12 mouse cellular contexts compared by ENCODE assay signal in genomic region chr8:11361546-11362277, GRCm38 (mm10). TPM values are rescaled to one million over a fixed set of nuclear protein-coding genes. Genes with fewer than 3 reads are reported as not detected.
DNase-seq lines count a peak whose midpoint lies in the region; ATAC-seq lines count a peak whose summit lies in the region.
"Had no signal": no experiment of that assay in that cellular context is flagged by ENCODE, and none has a peak within 500 bp of the region (broad histone marks: within the 10 kb centered on the region; RNA-seq: fewer than 3 reads in every experiment).

No protein-coding gene starts in this region.

- 66% methylated on average over 9 of the region's 9 CpGs for WGBS in heart, embryonic 16.5 days
- WGBS in embryonic facial prominence, embryonic 11.5 days, result 57% methylated on average over 9 of the region's 9 CpGs
- WGBS in forebrain, embryonic 15.5 days, result 65% methylated on average over 9 of the region's 9 CpGs
- 66% methylated on average over 9 of the region's 9 CpGs for WGBS in midbrain, embryonic 12.5 days

- H3K9ac ChIP-seq in heart, embryonic 16.5 days (ENCODE audit: low read length), result no peak overlapping the region
- no peak overlapping the region for H3K9ac ChIP-seq in embryonic facial prominence, embryonic 11.5 days (replicated peaks; ENCODE audit: low read length)
- H3K9ac ChIP-seq in forebrain, embryonic 15.5 days (replicated peaks), result no peak overlapping the region
- H3K9ac ChIP-seq in midbrain, embryonic 12.5 days (replicated peaks), result no peak overlapping the region

- H3K4me3 ChIP-seq in heart, embryonic 16.5 days (ENCODE audit: low read length), result no peak overlapping the region
- H3K4me3 ChIP-seq in embryonic facial prominence, embryonic 11.5 days (ENCODE audit: low read depth, low read length), result no peak overlapping the region
- no peak overlapping the region for H3K4me3 ChIP-seq in forebrain, embryonic 15.5 days
- no peak overlapping the region for H3K4me3 ChIP-seq in midbrain, embryonic 12.5 days

- H3K4me2 ChIP-seq in heart, embryonic 16.5 days (ENCODE audit: low read depth, low read length), result no peak overlapping the region
- H3K4me2 ChIP-seq in embryonic facial prominence, embryonic 11.5 days (ENCODE audit: low read depth, low read length), result no peak overlapping the region
- H3K4me2 ChIP-seq in forebrain, embryonic 15.5 days (replicated peaks), result no peak overlapping the region
- 0 out of 2 replicates have a peak overlapping the region, but pooled peaks have one; percentile 2 for H3K4me2 ChIP-seq in midbrain, embryonic 12.5 days (replicated peaks)

- peaks cover 56% of the 10 kb centered on the region for H3K4me1 ChIP-seq in heart, embryonic 16.5 days (ENCODE audit: control insufficient read depth, insufficient read depth, low read length)
- peaks cover 15% of the 10 kb centered on the region for H3K4me1 ChIP-seq in embryonic facial prominence, embryonic 11.5 days (ENCODE audit: control insufficient read depth, insufficient read depth, low read length)
- H3K4me1 ChIP-seq in forebrain, embryonic 15.5 days, result peaks cover 20% of the 10 kb centered on the region
- peaks cover 31% of the 10 kb centered on the region for H3K4me1 ChIP-seq in midbrain, embryonic 12.5 days

- no peaks in the 10 kb centered on the region for H3K9me3 ChIP-seq in heart, embryonic 16.5 days (replicated peaks; ENCODE audit: control insufficient read depth, low read length)
- H3K9me3 ChIP-seq in embryonic facial prominence, embryonic 11.5 days (replicated peaks; ENCODE audit: control insufficient read depth, low read length), result no peaks in the 10 kb centered on the region
- H3K9me3 ChIP-seq in forebrain, embryonic 15.5 days, result no peaks in the 10 kb centered on the region
- H3K9me3 ChIP-seq in midbrain, embryonic 12.5 days, result no peaks in the 10 kb centered on the region

- intact Hi-C loops in heart, postnatal 10 days (cut with DNase I), result no loop called here

- DNase-seq in heart, postnatal 10 days, result no peak
- DNase-seq in embryonic facial prominence, embryonic 11.5 days (ENCODE audit: low spot score), result no peak
- no peak for DNase-seq in retina, embryonic 14.5 days (ENCODE audit: low spot score)
- DNase-seq in spleen, postnatal 36 days (ENCODE audit: low spot score in 2 of 2), result no peak
- no peak for DNase-seq in ovary, postnatal 14 days (ENCODE audit: low spot score)
- DNase-seq: gastrocnemius, postnatal 36 days; lung, adult 18-20 months; thymus, adult 2 months had no signal

- no peaks in the 10 kb centered on the region for H3K36me3 ChIP-seq in heart, embryonic 16.5 days (ENCODE audit: control insufficient read depth, insufficient read depth)
- no peaks in the 10 kb centered on the region for H3K36me3 ChIP-seq in embryonic facial prominence, embryonic 11.5 days (replicated peaks; ENCODE audit: control insufficient read depth, insufficient read depth, low read depth, low read length)
- no peaks in the 10 kb centered on the region for H3K36me3 ChIP-seq in forebrain, embryonic 15.5 days
- no peaks in the 10 kb centered on the region for H3K36me3 ChIP-seq in midbrain, embryonic 12.5 days

- H3K27ac ChIP-seq in heart, embryonic 16.5 days (ENCODE audit: low read length), result peak overlapping the region; percentile 40
- peak overlapping the region; percentile 14 for H3K27ac ChIP-seq in embryonic facial prominence, embryonic 11.5 days (replicated peaks; ENCODE audit: low read depth, low read length)
- 0 out of 2 replicates have a peak overlapping the region, but pooled peaks have one; percentile 12 for H3K27ac ChIP-seq in forebrain, embryonic 15.5 days (replicated peaks)
- H3K27ac ChIP-seq in midbrain, embryonic 12.5 days (replicated peaks), result 0 out of 2 replicates have a peak overlapping the region, but pooled peaks have one; percentile 49

- ATAC-seq in heart, embryonic 16.5 days (replicated peaks; ENCODE audit: extremely low read depth, insufficient read depth, low FRiP score), result no peak
- ATAC-seq in embryonic facial prominence, embryonic 11.5 days (replicated peaks; ENCODE audit: insufficient number of reproducible peaks, low FRiP score, low TSS enrichment, low read depth), result 0 out of 2 replicates have a peak, but pooled peaks have one; percentile 34
- peak; percentile 58 for ATAC-seq in forebrain, embryonic 15.5 days (replicated peaks)
- ATAC-seq in midbrain, embryonic 12.5 days (ENCODE audit: low FRiP score, low read depth), result 0 out of 2 replicates have a peak, but pooled peaks have one; percentile 49
- ATAC-seq: CD4-positive, CD25-positive, alpha-beta regulatory T cell, adult 4 months had no signal

- H3K27me3 ChIP-seq in heart, embryonic 16.5 days (ENCODE audit: control insufficient read depth, insufficient read depth, low read length), result no peaks in the 10 kb centered on the region
- no peaks in the 10 kb centered on the region for H3K27me3 ChIP-seq in embryonic facial prominence, embryonic 11.5 days (ENCODE audit: control insufficient read depth, insufficient read depth, low read length)
- no peaks in the 10 kb centered on the region for H3K27me3 ChIP-seq in forebrain, embryonic 15.5 days
- peaks cover 2% of the 10 kb centered on the region; the same call in 1 of the 2 replicates for H3K27me3 ChIP-seq in midbrain, embryonic 12.5 days

RNA-seq across cellular contexts. Expression of gene Col4a1, which starts 49.1 kb away (rescaled TPM):
- 213 and 274 TPM in 2 replicates for polyA plus RNA-seq in heart, embryonic 16.5 days (2015; fragmentation: Nextera tagmentation; extraction: Ambion mirVana)
- total RNA-seq in heart, postnatal 10 days (2021), result 1,000 to 10,000 TPM; 1,260 to 1,378 TPM
- 93.6 and 114 TPM in 2 replicates for polyA plus RNA-seq in embryonic facial prominence, embryonic 11.5 days (2014; fragmentation: Nextera tagmentation; extraction: Ambion mirVana)
- 61.4 and 67.6 TPM in 2 replicates for polyA plus RNA-seq in forebrain, embryonic 15.5 days (2015; fragmentation: Nextera tagmentation; extraction: Ambion mirVana)
- 147 and 176 TPM in 2 replicates for polyA plus RNA-seq in midbrain, embryonic 12.5 days (2016; fragmentation: Nextera tagmentation; extraction: Ambion mirVana)

RNA-seq across cellular contexts. Expression of gene Col4a2, which starts 49.1 kb away (rescaled TPM):
- polyA plus RNA-seq in heart, embryonic 16.5 days (2015; fragmentation: Nextera tagmentation; extraction: Ambion mirVana), result 80.1 and 105 TPM in 2 replicates
- 100 to 1,000 TPM; 697 to 713 TPM for total RNA-seq in heart, postnatal 10 days (2021)
- 26.7 and 30.3 TPM in 2 replicates for polyA plus RNA-seq in embryonic facial prominence, embryonic 11.5 days (2014; fragmentation: Nextera tagmentation; extraction: Ambion mirVana)
- polyA plus RNA-seq in forebrain, embryonic 15.5 days (2015; fragmentation: Nextera tagmentation; extraction: Ambion mirVana), result 28.7 and 32.4 TPM in 2 replicates
- polyA plus RNA-seq in midbrain, embryonic 12.5 days (2016; fragmentation: Nextera tagmentation; extraction: Ambion mirVana), result 73.3 and 82.0 TPM in 2 replicates
- polyA plus RNA-seq: CD4-positive, CD25-positive, alpha-beta regulatory T cell, adult 4 months had no signal
